ENCODE assay signal across 8 mouse cellular contexts in the genomic region with DNA sequence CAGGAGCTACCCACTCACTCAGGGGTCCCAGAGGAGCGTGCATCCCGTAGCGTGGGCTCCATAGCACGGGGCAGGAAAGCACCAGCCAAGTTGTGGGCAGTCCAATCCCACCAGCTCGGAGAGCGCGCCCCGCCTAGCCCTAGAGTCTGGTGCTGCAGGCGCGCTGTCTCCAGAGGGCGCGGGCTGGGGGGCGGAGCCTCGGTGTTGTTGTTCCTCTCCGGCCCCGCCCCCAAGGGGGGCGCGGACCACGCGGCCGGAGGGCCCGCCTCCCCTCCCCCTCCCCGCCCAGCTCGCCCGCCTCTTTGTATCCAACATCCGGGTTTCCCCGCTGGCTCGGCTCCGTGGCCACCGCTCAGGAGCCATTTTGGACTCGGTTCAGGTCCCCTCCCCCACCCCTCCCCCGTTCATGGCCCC. TPM values are rescaled to one million over a fixed set of nuclear protein-coding genes. Genes with fewer than 3 reads are reported as not detected.
DNase-seq lines count a peak whose midpoint lies in the region; ATAC-seq and TF ChIP-seq lines count a peak whose summit lies in the region.

Gene Acvr2b, plus strand, starts transcription at position 318 of the 414 bp plus-strand sequence.

- peak; percentile 70 for TF ChIP-seq CTCF in intestine, postnatal 0 days (IDR thresholded peaks at IDR 0.05; ENCODE audit: low read depth)

- 0% methylated on average over 23 of the region's 32 CpGs for WGBS in intestine, postnatal 0 days
- WGBS in midbrain, embryonic 10.5 days: 0% methylated on average over 18 of the region's 32 CpGs

- no peaks in the 10 kb centered on the region for H3K36me3 ChIP-seq in intestine, postnatal 0 days (ENCODE audit: control insufficient read depth, insufficient read depth)
- H3K36me3 ChIP-seq in midbrain, embryonic 10.5 days: peaks cover 28% of the 10 kb centered on the region

- 0 out of 2 replicates have a peak, but pooled peaks cover 3% of the 10 kb centered on the region for H3K4me1 ChIP-seq in intestine, postnatal 0 days (replicated peaks; ENCODE audit: control insufficient read depth, insufficient read depth, low read length)
- H3K4me1 ChIP-seq in midbrain, embryonic 10.5 days: peaks cover 44% of the 10 kb centered on the region

- peak within 1 kb of the TSS; percentile 85 for H3K4me3 ChIP-seq in intestine, postnatal 0 days (ENCODE audit: low read depth, low read length)
- H3K4me3 ChIP-seq in midbrain, embryonic 10.5 days: peak within 1 kb of the TSS; percentile 79

- H3K9ac ChIP-seq in intestine, postnatal 0 days (ENCODE audit: low read depth, low read length): peak within 1 kb of the TSS; percentile 95

- peak within 1 kb of the TSS; percentile 98 for H3K27ac ChIP-seq in intestine, postnatal 0 days (ENCODE audit: low read depth, low read length)
- H3K27ac ChIP-seq in midbrain, embryonic 10.5 days (replicated peaks): peak within 1 kb of the TSS; percentile 100

- H3K9me3 ChIP-seq in intestine, postnatal 0 days (ENCODE audit: control insufficient read depth): no peaks in the 10 kb centered on the region
- no peaks in the 10 kb centered on the region for H3K9me3 ChIP-seq in midbrain, embryonic 10.5 days (replicated peaks)

- intact Hi-C loops in left cerebral cortex, postnatal 36 days (cut with DNase I): loop anchor here (2.0 kb wide), 1 partner anchor 45 kb away; the partner anchor contains the start of gene Xylb

- H3K4me2 ChIP-seq in intestine, postnatal 0 days (replicated peaks; ENCODE audit: low read depth): peak within 1 kb of the TSS; percentile 99

- H3K27me3 ChIP-seq in intestine, postnatal 0 days (replicated peaks; ENCODE audit: control insufficient read depth, insufficient read depth, low read length): no peaks in the 10 kb centered on the region
- no peaks in the 10 kb centered on the region for H3K27me3 ChIP-seq in midbrain, embryonic 10.5 days (ENCODE audit: low read depth, poor library complexity, severe bottlenecking)

- ATAC-seq in intestine, postnatal 0 days: peak; percentile 92

- DNase-seq in adrenal gland, adult 18-20 months (ENCODE audit: low spot score in 2 of 2): peak; percentile 90 to 92
- peak; percentile 98 for DNase-seq in embryo, embryonic 10.5 days (ENCODE audit: low spot score)
- peak; percentile 87 to 96 for DNase-seq in gastrocnemius, postnatal 4 days (ENCODE audit: low spot score in 2 of 2)
- DNase-seq in left cerebral cortex, postnatal 36 days (ENCODE audit: low spot score in 2 of 2): peak; percentile 91 to 93
- peak; percentile 98 for DNase-seq in midbrain, embryonic 10.5 days (ENCODE audit: low spot score)
- peak; percentile 95 for DNase-seq in right cerebral cortex, postnatal 4 days
- peak; percentile 96 for DNase-seq in yolk sac, embryonic 10.5 days (ENCODE audit: low spot score)

RNA-seq across cellular contexts. Expression of gene Acvr2b, which starts in this region (rescaled TPM):
- 1 to 10 TPM; 4.8 to 5.0 TPM for total RNA-seq in adrenal gland, adult 18-20 months (2021)
- total RNA-seq in gastrocnemius, postnatal 4 days (2021): 10 to 100 TPM; 18.8 to 24.0 TPM
- 5.4 and 5.8 TPM in 2 replicates for polyA plus RNA-seq in intestine, postnatal 0 days (2015; fragmentation: Nextera tagmentation; extraction: Ambion mirVana)
- total RNA-seq in left cerebral cortex, postnatal 36 days (2021): 10 to 100 TPM; 16.5 to 19.3 TPM
- 63.7 and 69.9 TPM in 2 replicates for polyA plus RNA-seq in midbrain, embryonic 10.5 days (2016; fragmentation: Nextera tagmentation; extraction: Ambion mirVana)

Comparison
In these comparisons a context has a peak if more than half of its experiments do, and no peak if none do; other contexts are left out.
1. Peak in every context shown above with its lines: DNase-seq, ATAC-seq, H3K4me3 ChIP-seq and H3K27ac ChIP-seq.